Mouse (Mus musculus) megakaryocyte, embryonic 14.5 days (primary cell): Measurements from ENCODE around the gene Fbxo47.

Source experiments
- FLI1 ChIP-seq: IDR thresholded peaks from 2 replicates; pipeline ENCODE4 v1.6.1; 2012; ENCODE audit warnings: low read length, inconsistent platforms, mixed read lengths
- GATA1 ChIP-seq: IDR thresholded peaks from 3 replicates; pipeline ENCODE4 v1.6.1; 2012; ENCODE audit warnings: mixed read lengths, low read length, inconsistent platforms, borderline replicate concordance

- TF ChIP-seq FLI1 (no peak), GATA1 (no peak)
Measured at GRCm38 (mm10) chr11:97880362-97880761, 3.6 kb downstream of the Fbxo47 start.
